Mouse (Mus musculus) G1E (cell line): ENCODE measurements around the gene AI467606. TPM values are rescaled to one million over a fixed set of nuclear protein-coding genes. Genes with fewer than 3 reads are reported as not detected.

Experiments
- ATAC-seq: 2 replicates; pipeline ENCODE4 v1.8.0; 2016; ENCODE audit warnings: mild to moderate bottlenecking; ENCODE audit not compliant: insufficient number of reproducible peaks, poor library complexity, low FRiP score, severe bottlenecking; ENCODE audit errors: extremely low read depth
- DNase-seq: peaks from one replicate; pipeline ENCODE4 v3.0.0; 2012; ENCODE audit warnings: low spot score
- H3K27me3 ChIP-seq: 2 replicates; pipeline ENCODE4 v1.6.1; 2012; ENCODE audit warnings: mild to moderate bottlenecking, low read length, inconsistent platforms; ENCODE audit not compliant: insufficient read depth
- H3K36me3 ChIP-seq: replicated peaks from 2 replicates; pipeline ENCODE3; 2012; ENCODE audit warnings: mild to moderate bottlenecking, inconsistent platforms
- H3K4me1 ChIP-seq: 2 replicates; pipeline ENCODE4 v1.6.1; 2012; ENCODE audit warnings: low read depth, low read length, inconsistent platforms, mixed read lengths; ENCODE audit not compliant: insufficient read depth
- H3K4me3 ChIP-seq: 2 replicates; pipeline ENCODE4 v1.5.1; 2012; ENCODE audit warnings: low read depth, mild to moderate bottlenecking, inconsistent platforms, low read length, moderate library complexity, mixed read lengths
- H3K9me3 ChIP-seq: replicated peaks from 2 replicates; pipeline ENCODE4 v1.6.1; 2012; ENCODE audit warnings: inconsistent platforms
- CTCF ChIP-seq: IDR thresholded peaks from 2 replicates; pipeline ENCODE4 v1.5.1; 2012; ENCODE audit warnings: low read depth, low read length, inconsistent platforms, mixed read lengths
- GATA1 ChIP-seq: IDR thresholded peaks from 2 replicates; pipeline ENCODE4 v1.6.1; 2012; ENCODE audit warnings: borderline replicate concordance, low read length, inconsistent platforms, mixed read lengths
- GATA2 ChIP-seq: IDR thresholded peaks from 2 replicates; pipeline ENCODE4 v1.6.1; 2012; ENCODE audit warnings: low read depth, low read length, inconsistent platforms, borderline replicate concordance
- POLR2AphosphoS5 ChIP-seq: IDR thresholded peaks from 2 replicates; pipeline ENCODE4 v1.6.1; 2012; ENCODE audit warnings: low read depth, low read length, inconsistent platforms; ENCODE audit not compliant: insufficient replicate concordance
- TAL1 ChIP-seq: conservative IDR thresholded peaks from 2 replicates; pipeline ENCODE4 v1.6.1; 2012; ENCODE audit warnings: low read depth, low read length, inconsistent platforms, mixed read lengths
- polyA plus RNA-seq: library from polyadenylated mRNA; stranded (reverse); fragments of >175 nt; gene quantifications from 2 replicates; pipeline ENCODE4 v1.2.3, GENCODE M21; 2012
- total RNA-seq, 2 experiments: library from RNA; stranded (forward) in 1 of 2; stranded (reverse) in 1 of 2; fragments of 200-1000 nt in 1 of 2; fragments of >200 nt in 1 of 2; fragmentation: Nextera tagmentation in 1 of 2; gene quantifications; 2 replicates each; pipeline ENCODE4 v1.2.3; 2014 to 2017

AI467606 gene
- total and polyA plus RNA-seq, 3 experiments: 42.1 to 134 (median 42.2) TPM

GRCm38 (mm10) chr7:127088901-127089845, 2.0 kb upstream of the AI467606 start:
- Histone ChIP-seq H3K36me3 (peaks cover 22% of the 10 kb centered on the region), H3K4me3 (peak overlapping the region; percentile 65; the same call in 1 of the 2 replicates), H3K9me3 (no peaks in the 10 kb centered on the region), H3K27me3 (no peaks in the 10 kb centered on the region), H3K4me1 (peaks cover 72% of the 10 kb centered on the region)
- DNase-seq (no peak), ATAC-seq (no peak)
- TF ChIP-seq GATA2 (no peak), CTCF (no peak), POLR2AphosphoS5 (no peak), TAL1 (no peak)

DNA sequence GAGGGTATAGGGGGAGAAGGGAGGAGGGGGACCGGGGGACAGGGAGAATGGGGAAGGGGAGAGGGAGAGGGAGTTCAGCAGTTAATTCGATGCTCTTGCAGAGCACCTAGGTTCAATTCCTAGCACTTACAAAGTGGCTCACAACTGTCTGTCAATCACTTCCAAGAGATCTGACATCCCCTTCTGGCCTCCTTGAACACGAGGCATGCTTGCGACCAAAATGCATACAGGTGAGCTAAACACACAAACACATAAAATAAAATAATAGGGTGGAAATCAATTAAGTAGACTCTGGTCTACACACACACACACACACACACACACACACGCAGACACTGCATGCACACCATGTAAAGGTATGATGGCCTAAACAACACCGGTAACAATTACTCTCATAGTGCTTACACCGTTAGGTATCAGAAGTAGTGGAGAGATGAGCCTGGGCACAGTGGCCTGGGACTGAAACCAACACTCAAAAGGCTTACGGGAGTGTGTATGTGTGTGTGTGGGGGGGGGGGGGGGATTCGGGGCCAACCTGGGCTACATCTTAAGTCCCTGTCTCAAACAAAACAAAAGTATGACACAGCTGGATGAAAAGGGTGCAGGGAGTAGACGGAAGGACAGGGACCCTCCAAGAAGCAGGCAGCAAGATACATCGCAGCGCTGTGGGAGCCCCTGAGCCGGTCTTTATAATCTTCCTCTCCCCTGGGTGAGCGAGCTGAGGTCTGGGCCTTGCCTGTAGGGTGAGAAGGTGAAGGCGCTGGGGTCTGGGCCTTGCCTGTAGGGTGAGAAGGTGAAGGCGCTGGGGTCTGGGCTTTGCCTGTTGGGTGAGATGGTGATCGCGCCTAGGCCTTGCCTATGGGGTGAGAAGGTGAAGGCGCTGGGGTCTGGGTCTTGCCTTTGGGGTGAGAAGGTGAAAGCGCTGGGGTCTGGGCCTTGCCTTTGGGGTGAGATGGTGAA, 725 bp upstream of the AI467606 start:
- Histone ChIP-seq H3K4me1 (peaks cover 70% of the 10 kb centered on the region), H3K27me3 (no peaks in the 10 kb centered on the region), H3K36me3 (peaks cover 34% of the 10 kb centered on the region), H3K4me3 (peak overlapping the region; percentile 81), H3K9me3 (no peaks in the 10 kb centered on the region)
- DNase-seq: no peak
- no peak for TF ChIP-seq GATA1
- TF ChIP-seq POLR2AphosphoS5: no peak
- no peak for TF ChIP-seq TAL1
- no peak for TF ChIP-seq CTCF
- no peak for TF ChIP-seq GATA2
- ATAC-seq: no peak

DNA sequence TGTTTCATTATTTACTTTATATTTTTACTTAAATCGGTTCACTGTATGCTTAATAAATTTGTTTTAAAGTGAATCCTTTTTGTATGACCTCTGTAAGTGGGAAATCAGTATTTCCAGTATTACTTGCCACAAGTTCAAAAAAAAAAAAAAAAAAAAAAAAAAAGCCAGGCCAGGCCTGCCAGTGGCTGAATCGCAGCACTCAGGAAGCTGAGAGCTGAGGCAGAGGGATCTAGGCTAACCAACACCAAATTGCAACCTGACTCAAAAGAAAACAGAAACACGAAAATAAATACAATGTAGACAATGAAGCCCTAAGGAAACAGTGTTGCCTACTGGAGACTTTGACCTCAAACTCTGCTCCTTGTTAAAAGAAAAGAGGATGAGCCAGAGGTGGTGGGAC, 2.8 kb downstream of the AI467606 start:
- Histone ChIP-seq H3K36me3 (peaks cover 46% of the 10 kb centered on the region), H3K4me1 (peaks cover 60% of the 10 kb centered on the region), H3K27me3 (no peaks in the 10 kb centered on the region), H3K9me3 (peaks cover 4% of the 10 kb centered on the region), H3K4me3 (no peak overlapping the region)
- ATAC-seq (no peak), DNase-seq (no peak)
- TF ChIP-seq GATA1 (no peak), GATA2 (no peak), POLR2AphosphoS5 (no peak), TAL1 (no peak), CTCF (no peak)

- peaks cover 5% of the 10 kb centered on the region for H3K9me3 ChIP-seq
- peaks cover 2% of the 10 kb centered on the region; the same call in 1 of the 2 replicates for H3K27me3 ChIP-seq
- TF ChIP-seq POLR2AphosphoS5: no peak
- no peak for TF ChIP-seq TAL1
- TF ChIP-seq GATA1: no peak
- no peak for TF ChIP-seq CTCF
- TF ChIP-seq GATA2: no peak
- DNase-seq: no peak
- no peak overlapping the region for H3K4me3 ChIP-seq
- H3K4me1 ChIP-seq: peaks cover 51% of the 10 kb centered on the region
- H3K36me3 ChIP-seq: peaks cover 46% of the 10 kb centered on the region
- no peak for ATAC-seq
Measured at GRCm38 (mm10) chr7:127096456-127096855, 5.3 kb downstream of the AI467606 start.

DNA sequence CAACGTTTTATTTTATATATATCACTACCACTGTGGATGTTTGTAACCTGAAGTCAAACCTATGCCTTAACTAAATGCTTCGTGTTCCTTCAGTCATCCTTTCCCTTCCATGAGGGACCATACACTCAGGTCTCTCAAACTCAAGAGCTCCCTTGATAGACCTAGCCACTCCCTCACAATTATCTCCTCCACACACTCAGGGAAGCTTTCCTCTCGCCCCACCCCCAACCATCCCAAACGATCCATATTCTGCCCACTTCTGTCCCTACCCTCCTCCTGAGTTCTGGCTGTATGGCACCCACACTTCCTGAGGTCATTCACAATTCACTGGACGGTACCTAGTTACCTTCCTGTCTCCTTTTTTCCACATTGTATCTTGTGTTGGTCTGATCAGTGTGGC, 7.4 kb downstream of the AI467606 start:
- H3K4me3 ChIP-seq: no peak overlapping the region
- peaks cover 40% of the 10 kb centered on the region for H3K4me1 ChIP-seq
- DNase-seq (no peak), ATAC-seq (no peak)
- H3K27me3 ChIP-seq: peaks cover 2% of the 10 kb centered on the region; the same call in 1 of the 2 replicates
- H3K9me3 ChIP-seq: peaks cover 5% of the 10 kb centered on the region
- H3K36me3 ChIP-seq: peaks cover 29% of the 10 kb centered on the region
- TF ChIP-seq GATA1 (no peak), POLR2AphosphoS5 (no peak), TAL1 (no peak), GATA2 (no peak), CTCF (no peak)

- no peak overlapping the region for H3K4me3 ChIP-seq
- H3K36me3 ChIP-seq: peaks cover 26% of the 10 kb centered on the region
- ATAC-seq (no peak), DNase-seq (no peak)
- peaks cover 2% of the 10 kb centered on the region; the same call in 1 of the 2 replicates for H3K27me3 ChIP-seq
- H3K9me3 ChIP-seq: peaks cover 5% of the 10 kb centered on the region
- TF ChIP-seq TAL1 (no peak), GATA1 (no peak), CTCF (no peak), GATA2 (no peak), POLR2AphosphoS5 (no peak)
- peaks cover 40% of the 10 kb centered on the region for H3K4me1 ChIP-seq
Measured at GRCm38 (mm10) chr7:127098950-127099349, 7.8 kb downstream of the AI467606 start.
